Mouse (Mus musculus) megakaryocyte, adult 5-6 weeks (primary cell): ENCODE data around the gene Olfr429. TPM values are rescaled to one million over a fixed set of nuclear protein-coding genes. Genes with fewer than 3 reads are reported as not detected.

Experiments
- ATAC-seq: 2 replicates; pipeline ENCODE4 v1.8.0; 2016; ENCODE audit warnings: mild to moderate bottlenecking, inconsistent platforms; ENCODE audit not compliant: poor library complexity, severe bottlenecking
- total RNA-seq, 2 experiments: library from RNA; stranded (forward) in 1 of 2; stranded (reverse) in 1 of 2; fragments of 153-499, 151-499 nt in 1 of 2; fragments of 221-1000, 200-1000 nt in 1 of 2; gene quantifications; 2 replicates each; pipeline versions ENCODE4 v1.2.3 to v1.2.4; 2015 to 2017

The Olfr429 gene
- total RNA-seq (2015) (not detected in 2 replicates), total RNA-seq (2017) (not detected in 2 replicates)

DNA sequence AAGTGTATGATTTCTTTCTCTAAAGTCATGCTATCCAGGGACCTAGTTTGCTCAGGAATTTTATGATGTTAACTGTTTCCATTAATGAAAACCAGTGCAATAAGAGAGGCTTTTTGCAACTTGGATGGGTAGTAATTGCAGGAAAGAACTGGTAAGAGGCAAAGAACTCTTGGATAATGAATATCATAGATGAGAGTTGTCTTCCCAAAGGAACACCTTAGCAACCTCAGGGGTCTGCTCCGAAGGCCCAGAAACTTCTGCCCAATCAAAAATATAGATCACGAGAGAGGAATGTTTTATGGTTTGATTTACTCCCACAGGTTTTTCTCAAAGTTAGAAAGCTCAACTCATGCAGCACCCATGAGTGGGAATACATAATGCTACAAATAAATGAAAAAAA lies at the start of gene Olfr429:
Olfr429 (plus strand) TSS at position 301 of the 400 bp plus-strand sequence.
- no peak for ATAC-seq

DNA sequence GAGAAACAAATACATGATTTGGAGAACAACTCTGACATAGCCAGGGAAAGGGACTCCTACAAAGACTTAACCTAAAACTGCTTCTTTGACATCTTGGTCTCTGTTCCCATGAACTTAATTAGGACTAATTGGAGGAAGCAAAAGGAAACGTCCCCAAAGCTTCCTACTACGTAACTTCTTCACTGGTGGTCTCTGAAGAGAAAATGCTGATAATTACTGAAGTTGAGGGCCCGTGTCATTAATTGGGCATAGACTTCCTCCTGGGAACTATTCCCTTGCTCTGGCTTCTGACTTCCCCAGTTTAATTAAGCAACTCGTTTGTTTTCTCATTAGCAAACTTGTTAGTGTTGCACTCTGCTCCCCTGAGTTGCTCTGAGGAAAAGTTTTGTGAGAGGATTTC lies 48.3 kb upstream of the Olfr429 start:
- no peak for ATAC-seq

DNA sequence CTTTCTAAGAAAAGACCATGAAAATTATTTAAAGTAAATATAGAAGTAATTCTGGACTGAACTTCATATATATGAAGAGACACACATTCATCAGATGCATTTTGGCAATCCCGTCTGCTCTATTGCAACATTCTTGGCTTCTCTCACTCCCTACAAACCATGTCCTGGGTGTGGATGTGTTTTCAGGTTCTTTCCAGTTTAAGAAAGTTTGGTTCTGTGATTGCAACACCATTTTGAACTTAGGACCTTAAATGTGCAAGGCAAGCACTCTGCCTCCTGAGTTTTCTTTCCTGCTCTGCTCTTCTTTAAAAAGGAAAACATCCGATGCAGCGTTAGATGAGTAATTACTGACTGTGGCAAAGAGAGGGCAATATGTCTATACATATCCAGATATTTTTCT lies 45.7 kb upstream of the Olfr429 start:
- peak; percentile 17; the same call in 1 of the 2 replicates for ATAC-seq

DNA sequence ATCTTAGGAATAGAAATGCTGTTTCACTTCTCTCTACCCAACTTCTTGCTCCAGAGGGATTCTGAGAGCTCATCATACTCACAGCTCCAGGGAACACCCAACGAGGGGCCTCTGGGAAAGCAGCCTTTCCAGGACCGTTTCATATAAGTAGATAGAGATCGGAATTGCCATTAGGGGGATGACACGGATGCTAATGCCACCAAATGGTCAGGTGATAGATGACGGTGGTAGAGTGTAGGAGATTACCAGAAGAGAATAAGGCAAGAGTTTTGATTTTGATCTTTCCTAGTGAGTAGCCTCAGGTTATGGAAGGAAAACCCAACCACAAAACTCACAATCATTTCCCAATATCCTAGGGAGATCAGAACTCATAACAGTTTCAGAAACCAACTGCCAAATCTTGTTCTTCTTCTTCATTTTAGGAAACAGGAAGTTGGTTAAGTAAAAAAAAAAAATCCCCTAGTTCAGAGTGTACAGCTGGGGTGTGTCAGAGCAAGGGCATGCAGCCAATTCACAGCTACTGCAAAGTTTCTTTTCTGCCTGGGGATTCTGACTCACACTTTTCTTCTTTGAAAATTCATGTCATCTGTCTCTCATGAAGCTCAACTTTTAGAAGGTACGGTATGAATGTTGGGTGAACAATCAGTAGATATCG lies 43.5 kb upstream of the Olfr429 start, which contains the start of gene Olfr433:
Olfr433 (plus strand) TSS at position 183 of the 655 bp plus-strand sequence.
- ATAC-seq = peak; percentile 70

DNA sequence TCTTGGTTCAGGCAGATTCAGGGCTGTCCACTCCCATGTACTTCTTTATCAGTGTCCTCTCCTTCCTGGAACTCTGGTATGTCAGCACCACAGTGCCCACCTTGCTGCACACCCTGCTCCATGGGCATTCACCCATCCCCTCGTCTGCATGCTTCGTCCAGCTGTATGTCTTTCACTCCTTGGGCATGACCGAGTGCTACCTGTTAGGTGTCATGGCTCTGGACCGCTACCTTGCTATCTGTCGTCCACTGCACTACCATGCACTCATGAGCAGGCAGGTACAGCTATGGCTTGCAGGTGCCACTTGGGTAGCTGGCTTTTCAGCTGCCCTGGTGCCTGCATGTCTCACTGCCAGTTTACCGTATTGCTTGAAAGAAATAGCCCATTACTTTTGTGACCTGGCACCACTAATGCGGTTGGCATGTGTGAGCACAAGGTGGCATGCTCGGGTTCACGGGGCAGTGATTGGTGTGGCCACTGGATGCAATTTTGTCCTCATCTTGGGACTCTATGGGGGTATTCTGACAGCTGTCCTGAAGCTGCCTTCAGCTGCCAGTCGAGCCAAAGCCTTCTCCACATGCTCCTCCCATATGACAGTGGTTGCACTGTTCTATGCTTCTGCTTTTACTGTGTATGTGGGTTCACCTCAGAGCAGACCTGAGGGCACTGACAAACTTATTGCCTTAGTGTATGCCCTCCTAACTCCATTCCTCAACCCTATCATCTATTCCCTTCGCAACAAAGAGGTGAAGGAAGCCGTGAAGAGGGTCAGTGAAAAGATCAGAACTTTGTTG lies 41.8 kb upstream of the Olfr429 start:
- peak; percentile 64 for ATAC-seq

GRCm38 (mm10) chr1:174044431-174044830 lies 39.7 kb upstream of the Olfr429 start:
- no peak for ATAC-seq

DNA sequence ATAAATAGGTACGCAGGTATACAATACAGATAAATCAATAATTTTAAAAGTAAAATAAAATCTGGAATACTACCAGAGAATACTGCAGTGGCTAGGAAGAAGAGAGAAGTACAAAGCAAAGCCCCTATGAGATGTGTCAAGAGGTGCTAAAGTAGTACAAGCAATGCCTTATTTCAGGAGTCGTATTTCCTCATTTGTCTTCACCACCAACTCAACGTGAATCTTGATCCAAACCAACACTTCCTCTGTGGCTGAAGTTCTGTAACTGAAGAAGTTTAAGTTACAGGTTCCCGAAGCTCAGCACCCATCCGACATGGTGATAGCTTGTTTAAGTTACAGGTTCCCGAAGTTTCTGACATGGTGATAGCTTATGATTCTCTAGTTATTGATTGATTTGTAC lies 35.9 kb upstream of the Olfr429 start:
- ATAC-seq = peak; percentile 75

DNA sequence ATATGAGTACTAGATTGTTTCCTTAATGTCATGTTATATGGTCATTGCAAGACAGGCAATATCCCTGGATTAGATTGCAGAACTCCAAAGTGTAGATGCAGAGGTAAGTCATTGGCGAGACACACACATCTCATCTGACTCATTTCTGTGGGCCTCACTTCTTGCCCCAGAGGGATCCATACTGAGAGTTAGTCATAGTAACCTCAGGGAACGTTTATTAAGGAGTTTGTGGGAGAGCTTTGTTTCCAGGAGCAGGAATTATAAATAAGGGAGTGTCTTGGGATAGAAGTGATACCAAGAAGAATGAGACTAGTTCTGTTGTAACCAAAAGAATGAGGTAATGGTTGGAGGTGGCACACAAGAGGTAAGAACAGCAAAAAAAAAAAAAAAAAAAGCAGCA lies 35.2 kb upstream of the Olfr429 start, which contains the start of gene Olfr432:
Olfr432 (plus strand) TSS at position 313 of the 400 bp plus-strand sequence.
- ATAC-seq = no peak

- peak; percentile 74 for ATAC-seq
These were observed 34.8 kb upstream of the Olfr429 start for GRCm38 (mm10) chr1:174049357-174049756.

DNA sequence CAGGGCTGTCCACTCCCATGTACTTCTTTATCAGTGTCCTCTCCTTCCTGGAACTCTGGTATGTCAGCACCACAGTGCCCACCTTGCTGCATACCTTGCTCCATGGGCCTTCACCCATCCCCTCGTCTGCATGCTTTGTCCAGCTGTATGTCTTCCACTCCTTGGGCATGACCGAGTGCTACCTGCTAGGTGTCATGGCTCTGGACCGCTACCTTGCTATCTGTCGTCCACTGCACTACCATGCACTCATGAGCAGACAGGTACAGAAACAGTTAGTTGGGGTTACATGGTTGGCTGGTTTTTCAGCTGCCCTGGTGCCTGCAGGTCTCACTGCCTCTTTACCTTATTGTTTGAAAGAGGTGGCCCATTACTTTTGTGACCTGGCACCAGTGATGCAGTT lies 33.6 kb upstream of the Olfr429 start:
- ATAC-seq = no peak

DNA sequence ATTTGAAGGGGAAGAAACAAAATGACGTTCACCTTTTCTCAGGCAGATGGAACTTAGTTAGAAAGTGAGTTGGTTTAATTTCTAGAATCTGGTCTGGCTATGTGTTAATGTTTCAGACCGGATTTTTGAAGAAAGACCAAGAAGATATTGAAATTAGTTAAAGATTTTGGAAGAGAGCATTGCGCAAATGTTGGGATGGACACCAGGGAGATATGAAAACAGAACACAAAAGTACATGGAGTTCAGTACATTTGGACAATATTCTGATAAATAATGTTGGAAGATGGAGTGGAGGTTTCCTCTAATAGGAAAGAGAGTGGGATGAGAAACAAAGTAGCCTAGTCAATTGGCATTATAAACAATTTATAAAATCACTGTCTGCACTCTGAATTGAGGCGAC lies 32.6 kb upstream of the Olfr429 start:
- no peak for ATAC-seq

- ATAC-seq = peak; percentile 54
These were observed 32.1 kb upstream of the Olfr429 start for GRCm38 (mm10) chr1:174051931-174052536.

DNA sequence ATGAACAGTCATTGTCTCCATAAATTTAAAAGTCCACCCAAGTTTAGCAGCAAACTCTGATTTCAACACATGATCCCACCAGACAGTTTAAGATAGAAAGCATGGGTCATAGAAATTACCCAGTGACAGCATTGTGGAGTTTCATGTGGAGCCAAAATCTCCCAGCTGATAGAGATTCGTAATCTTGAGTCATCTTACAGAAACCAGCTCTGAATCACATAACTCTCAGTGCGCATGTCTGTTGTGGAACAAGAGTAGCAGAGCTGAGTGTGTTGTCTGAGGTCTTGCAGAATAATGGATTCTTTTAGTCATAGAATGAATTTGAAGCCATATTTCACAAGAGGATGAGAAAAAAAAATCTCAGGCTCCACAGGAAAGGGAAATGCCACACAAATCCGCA lies 31.1 kb upstream of the Olfr429 start:
- peak; percentile 10 for ATAC-seq

DNA sequence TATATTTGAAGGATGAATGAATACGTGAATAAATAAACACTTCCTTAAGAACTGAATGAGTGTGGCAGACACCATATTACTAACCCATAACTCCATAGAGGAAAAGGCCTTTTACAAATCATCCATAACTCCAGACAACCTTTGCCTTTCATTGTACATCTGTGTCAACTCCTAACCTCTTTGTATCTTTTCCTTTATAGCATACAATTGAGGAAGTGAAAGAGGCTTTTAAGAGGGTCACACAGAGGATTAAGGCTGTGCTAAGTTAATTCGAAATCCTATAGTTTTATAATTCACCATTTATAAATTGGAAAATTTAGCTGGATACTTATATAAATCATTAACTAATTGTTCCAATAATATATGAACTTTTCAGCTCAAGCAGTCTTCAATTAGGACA lies 28.9 kb upstream of the Olfr429 start:
- peak; percentile 60 for ATAC-seq

- peak; percentile 35; the same call in 1 of the 2 replicates for ATAC-seq
These were observed 17.8 kb upstream of the Olfr429 start, which contains the start of gene Olfr430 for GRCm38 (mm10) chr1:174066305-174066704. Olfr430 (plus strand) TSS chr1:174066605.

DNA sequence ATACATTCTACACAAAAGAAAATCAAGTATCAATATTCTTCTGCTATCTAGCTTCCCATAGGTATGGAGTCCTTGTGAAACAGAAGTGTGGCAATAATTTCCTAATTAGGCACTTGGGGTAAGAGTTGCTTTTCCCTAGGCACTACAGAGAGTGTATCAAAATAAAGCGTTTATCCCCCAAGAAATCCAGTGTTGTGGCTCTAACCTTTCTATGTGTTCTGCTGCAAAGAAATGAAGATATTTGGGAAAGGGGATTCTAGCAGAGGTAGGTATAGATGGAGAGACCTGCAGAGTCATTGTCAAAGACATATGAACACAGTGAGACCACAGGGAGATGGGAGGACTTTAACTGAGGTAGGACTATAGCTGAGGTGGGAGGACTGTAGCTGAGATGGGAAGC lies 12.5 kb downstream of the Olfr429 start, which contains the start of gene Olfr427:
Olfr427 (plus strand) TSS at position 301 of the 400 bp plus-strand sequence.
- no peak for ATAC-seq

- ATAC-seq = peak; percentile 53
These were observed 19.6 kb downstream of the Olfr429 start for GRCm38 (mm10) chr1:174103735-174104134.

- ATAC-seq = no peak
These were observed 36.9 kb downstream of the Olfr429 start, which contains the start of gene Olfr231 for GRCm38 (mm10) chr1:174121062-174121461. Olfr231 (minus strand) TSS chr1:174121162.

- no peak for ATAC-seq
These were observed 47.1 kb downstream of the Olfr429 start, which contains the start of gene Olfr424 for GRCm38 (mm10) chr1:174131217-174131616. Olfr424 (plus strand) TSS chr1:174131517.

DNA sequence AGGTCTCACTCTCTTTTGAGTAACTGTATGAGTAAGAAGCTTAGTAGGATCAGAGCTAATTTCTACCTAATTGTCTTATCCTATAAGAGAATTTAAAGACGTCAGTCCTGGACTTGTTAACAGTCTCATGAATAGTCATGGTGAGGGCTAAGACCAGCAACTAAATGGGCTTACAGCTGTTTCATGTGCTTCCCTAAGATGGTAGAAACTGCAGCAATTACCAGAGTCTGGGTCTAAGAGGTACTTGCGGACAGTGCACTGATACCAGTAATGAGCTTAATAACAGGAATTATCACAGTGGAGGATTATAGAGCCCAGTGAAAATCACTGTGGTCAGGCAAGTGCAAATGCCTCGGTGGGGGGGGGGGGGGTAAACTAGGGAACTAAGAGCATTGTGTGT lies 47.9 kb downstream of the Olfr429 start:
- no peak for ATAC-seq
